Mouse (Mus musculus) bone marrow, adult 2 months (tissue): ENCODE data around the gene Fam178b. TPM values are rescaled to one million over a fixed set of nuclear protein-coding genes. Genes with fewer than 3 reads are reported as not detected.
A peak's percentile ranks its signal among the peaks of the same experiment; 100 is the strongest.

Source experiments
- H3K27ac ChIP-seq: fragments of 200-500 bp; 2 replicates; pipeline ENCODE4 v1.5.1; 2012; ENCODE audit warnings: low read depth, mild to moderate bottlenecking, control low read depth, inconsistent platforms, low read length; ENCODE audit not compliant: control insufficient read depth, poor library complexity, insufficient read depth
- H3K4me1 ChIP-seq: fragments of 200-500 bp; 2 replicates; pipeline ENCODE4 v1.6.1; 2011; ENCODE audit warnings: low read length; ENCODE audit not compliant: control insufficient read depth, insufficient read depth
- H3K4me3 ChIP-seq: fragments of 200-500 bp; replicated peaks from 2 replicates; pipeline ENCODE3; 2011; ENCODE audit warnings: mild to moderate bottlenecking, low read depth, low read length, control low read depth; ENCODE audit not compliant: control insufficient read depth
- CTCF ChIP-seq: fragments of 200-500 bp; IDR thresholded peaks from 2 replicates; pipeline ENCODE4 v1.5.1; 2011; ENCODE audit warnings: low read length, control low read depth; ENCODE audit not compliant: control insufficient read depth, insufficient read depth
- POLR2A ChIP-seq: fragments of 200-500 bp; IDR thresholded peaks from 2 replicates; pipeline ENCODE4 v1.6.1; 2011; ENCODE audit warnings: low read depth, mild to moderate bottlenecking, control low read depth, low read length, borderline replicate concordance; ENCODE audit not compliant: control insufficient read depth
- WGBS: fragments of 180-500 bp; shearing (Covaris S2); methylation state at CpG from one replicate; pipeline ENCODE4 v1.1.7; 2018; 5-methylcytosine and 5-hydroxymethylcytosine counted together
- polyA plus RNA-seq: library from polyadenylated mRNA; stranded (reverse); fragments of >200 nt; gene quantifications from 2 replicates; pipeline ENCODE4 v1.2.4, GENCODE M21; 2011; ENCODE audit warnings: low replicate concordance; ENCODE audit not compliant: missing spikeins, insufficient read depth, insufficient read length

Gene Fam178b
- polyA plus RNA-seq, result 1.5 TPM in 1 of 2 replicates, not detected in the other

DNA sequence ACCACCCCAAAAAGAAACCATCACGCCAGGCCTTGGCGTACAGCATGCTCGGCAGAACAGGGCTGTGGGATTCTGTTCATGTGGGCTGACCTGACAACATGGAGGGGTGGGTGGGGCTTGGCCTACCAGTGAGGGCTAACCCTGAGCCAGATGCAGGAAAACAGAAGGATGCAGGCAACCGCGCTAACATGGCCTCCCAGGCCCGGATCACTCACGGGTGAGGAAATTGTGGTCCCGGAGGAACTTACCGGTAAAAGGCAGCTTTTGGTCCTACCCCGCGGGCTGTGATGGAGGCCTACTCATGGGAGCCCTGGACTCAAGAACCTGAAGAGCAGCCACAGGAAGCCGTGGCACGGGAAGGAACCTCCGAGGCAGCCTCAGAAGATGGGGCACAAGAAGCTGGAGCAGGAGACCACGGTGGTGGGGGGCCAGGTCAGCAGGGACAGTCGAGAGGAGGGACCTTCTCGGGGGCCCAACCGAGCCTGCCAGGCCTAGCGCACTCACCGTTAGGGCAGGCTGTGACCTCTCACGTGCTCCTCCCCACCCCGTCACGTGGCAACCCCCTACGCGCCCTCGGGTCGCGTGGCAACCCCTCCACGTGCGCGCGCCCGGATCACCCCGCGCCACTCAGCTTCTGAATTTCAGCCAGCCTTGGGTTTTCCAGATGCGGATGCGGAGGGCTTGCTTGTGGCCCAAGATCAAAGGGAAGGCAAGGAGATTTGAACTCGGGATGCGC is at the start of gene Fam178b:
Gene Fam178b, minus strand, starts transcription at position 564 of the 736 bp plus-strand sequence.
- no peaks in the 10 kb centered on the region for H3K4me1 ChIP-seq
- WGBS, result 92% methylated on average over 39 of the region's 39 CpGs
- H3K27ac ChIP-seq, result no peak within 1 kb of the TSS; the same call in 1 of the 2 replicates
- H3K4me3 ChIP-seq, result no peak within 1 kb of the TSS
- TF ChIP-seq POLR2A (no peak), CTCF (no peak)

DNA sequence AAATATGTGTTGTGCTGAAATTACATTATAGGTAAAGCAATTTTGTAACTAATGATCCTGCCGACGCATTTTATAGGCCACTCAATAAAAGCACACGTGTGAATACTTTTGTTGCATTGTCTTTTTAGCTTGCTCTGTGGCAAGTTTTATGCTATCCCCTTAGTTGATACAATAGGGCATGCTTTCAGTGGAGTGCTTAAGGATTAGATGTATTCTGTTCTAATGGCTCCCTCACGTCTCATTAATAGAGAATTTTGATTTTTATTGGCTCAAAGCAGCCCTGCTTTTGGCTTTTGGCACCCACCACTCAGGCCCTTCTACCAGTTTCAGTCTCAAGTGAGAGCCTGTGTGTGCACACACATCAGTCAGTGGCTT is 41.1 kb upstream of the Fam178b start:
- Histone ChIP-seq H3K27ac (no peak overlapping the region), H3K4me1 (peaks cover 5% of the 10 kb centered on the region), H3K4me3 (no peak overlapping the region)
- no peak for TF ChIP-seq CTCF
- TF ChIP-seq POLR2A, result no peak
- WGBS, result 85% methylated on average over 4 of the region's 4 CpGs

DNA sequence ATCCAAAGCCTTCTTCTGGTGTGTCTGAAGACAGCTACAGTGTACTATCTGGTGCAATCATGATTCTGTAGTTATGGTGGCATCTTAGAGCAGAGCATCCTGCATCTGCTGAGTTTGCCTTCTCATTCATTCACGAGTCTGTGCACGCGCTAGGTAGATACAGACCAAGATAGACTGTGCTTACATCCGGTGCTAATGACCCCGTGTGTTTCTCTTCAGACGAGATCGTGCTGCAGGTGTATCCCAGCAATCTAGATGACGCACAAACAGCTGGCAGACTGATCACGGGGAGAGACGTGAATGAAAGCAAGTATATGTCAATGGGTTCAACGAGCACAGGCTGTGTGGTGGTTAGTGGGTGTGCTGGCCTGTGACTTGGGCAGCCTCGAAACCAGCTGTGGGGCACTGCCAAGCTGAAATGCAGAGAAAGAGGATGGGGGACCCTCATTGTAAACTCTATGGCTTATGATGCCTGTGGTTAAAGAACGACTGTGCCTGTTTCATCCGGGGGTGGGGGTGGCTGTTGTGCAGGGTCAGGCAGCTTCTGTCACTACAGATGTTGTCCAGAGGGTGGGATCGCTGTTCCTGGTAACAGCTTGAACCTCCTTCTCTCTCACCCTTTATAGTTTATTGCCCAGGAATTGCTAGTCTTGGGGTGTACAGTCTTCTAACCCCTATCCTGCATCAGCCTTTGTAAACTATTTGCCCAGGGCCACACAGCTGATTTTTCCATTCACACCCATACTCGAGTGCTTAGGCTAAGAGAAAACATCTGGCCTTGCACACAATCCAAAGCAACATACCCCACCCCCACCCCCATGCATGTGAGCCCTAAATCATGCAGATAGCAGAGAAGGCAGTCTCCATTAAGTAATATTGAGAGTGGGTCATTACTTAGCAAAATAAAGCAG is 40.4 kb upstream of the Fam178b start:
- no peak overlapping the region for H3K27ac ChIP-seq
- no peak overlapping the region for H3K4me3 ChIP-seq
- H3K4me1 ChIP-seq, result peaks cover 5% of the 10 kb centered on the region
- WGBS, result 70% methylated on average over 16 of the region's 16 CpGs
- TF ChIP-seq POLR2A (no peak), CTCF (no peak)

DNA sequence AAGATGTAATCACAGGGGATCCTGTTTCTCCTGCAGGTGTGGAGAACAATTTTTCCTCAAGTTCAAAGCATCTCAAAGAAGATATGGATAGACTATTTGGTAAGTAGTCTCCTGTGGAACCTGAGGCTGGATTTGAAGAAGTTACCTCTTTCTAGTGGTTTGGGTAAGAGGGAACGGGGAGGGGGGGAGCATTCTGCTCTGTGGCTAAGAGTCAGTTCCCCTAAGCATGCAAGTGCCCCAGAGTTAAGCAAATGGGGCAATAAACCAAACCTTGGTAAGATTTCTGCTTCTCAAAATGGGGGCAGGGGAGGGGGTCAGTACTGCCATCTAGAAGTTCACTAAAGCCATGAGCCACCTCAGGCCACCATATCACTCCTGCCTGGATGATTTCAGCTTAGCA is 35.8 kb upstream of the Fam178b start:
- Histone ChIP-seq H3K4me3 (no peak overlapping the region), H3K27ac (no peak overlapping the region), H3K4me1 (peaks cover 5% of the 10 kb centered on the region)
- TF ChIP-seq POLR2A, result no peak
- 7% methylated on average over 1 of the region's 1 CpGs for WGBS

DNA sequence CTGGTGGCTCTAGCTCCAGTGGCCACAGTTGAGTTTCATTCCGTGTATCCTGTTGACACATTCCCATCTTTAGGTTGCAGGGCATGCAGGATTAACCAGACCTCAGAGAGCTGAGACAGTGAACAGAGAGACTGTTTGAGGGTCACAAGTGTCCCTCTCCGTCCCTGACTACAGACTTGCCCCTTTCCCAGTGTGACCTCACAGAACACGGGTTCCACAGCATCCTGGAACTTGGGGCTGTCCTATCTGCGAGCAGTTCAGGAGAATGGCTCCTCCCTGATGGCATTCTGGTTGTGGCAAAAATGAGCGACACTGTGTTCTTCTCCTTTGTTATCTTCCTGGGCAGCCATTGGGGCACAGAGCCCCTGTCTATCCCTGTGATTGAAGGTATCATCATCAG is 31.3 kb upstream of the Fam178b start, which contains the start of gene Actr1b:
Gene Actr1b, minus strand, starts transcription at position 112 of the 400 bp plus-strand sequence.
- TF ChIP-seq POLR2A (no peak), CTCF (no peak)
- Histone ChIP-seq H3K27ac (no peak within 1 kb of the TSS), H3K4me1 (peaks cover 2% of the 10 kb centered on the region), H3K4me3 (no peak within 1 kb of the TSS)
- 80% methylated on average over 5 of the region's 5 CpGs for WGBS

DNA sequence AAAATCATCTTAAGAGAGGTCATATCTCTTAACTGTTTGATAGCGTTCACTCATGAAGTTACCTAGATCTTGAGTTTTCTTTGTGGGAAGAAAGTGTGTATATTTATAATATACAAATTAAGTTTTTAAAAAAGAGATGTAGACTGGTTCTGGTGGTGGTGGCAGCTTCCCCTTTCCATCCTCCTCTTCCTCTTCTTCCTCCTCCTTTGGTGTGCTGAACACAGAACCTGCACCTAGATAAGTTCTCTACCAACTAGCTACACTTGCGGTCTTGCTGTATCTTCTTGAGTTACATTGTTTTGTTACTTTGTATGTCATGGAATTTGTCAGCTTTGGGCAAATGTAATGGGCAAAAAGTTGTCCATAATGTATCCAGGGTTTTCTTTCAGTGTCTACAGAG is 28.1 kb upstream of the Fam178b start:
- peaks cover 1% of the 10 kb centered on the region; the same call in 1 of the 2 replicates for H3K4me1 ChIP-seq
- H3K4me3 ChIP-seq, result no peak overlapping the region
- no peak overlapping the region for H3K27ac ChIP-seq
- TF ChIP-seq CTCF (no peak), POLR2A (no peak)
- WGBS, result 82% methylated on average over 2 of the region's 2 CpGs

DNA sequence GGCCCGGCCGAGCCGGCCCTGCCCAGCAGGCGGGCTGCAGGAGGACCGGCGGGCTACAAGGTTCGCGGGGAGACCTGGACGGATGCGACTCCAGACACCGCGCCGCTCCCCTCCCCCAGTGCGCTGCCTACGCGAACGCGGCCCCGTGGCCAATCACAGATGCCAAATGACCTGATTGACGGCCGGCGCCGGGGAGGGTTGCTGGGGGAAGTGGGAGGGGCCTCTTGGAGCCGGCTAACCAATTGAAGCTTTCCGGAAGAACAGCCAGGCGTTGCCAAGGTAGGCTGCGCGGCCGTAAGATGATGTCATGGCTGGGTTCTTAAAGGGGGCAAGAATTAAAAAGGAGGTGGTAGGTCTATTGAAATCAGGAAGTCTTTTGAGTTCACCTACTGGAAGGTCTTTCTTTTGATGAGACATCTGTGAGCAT is 26.9 kb upstream of the Fam178b start, which contains the start of gene 4933424G06Rik:
Gene 4933424G06Rik, plus strand, starts transcription at position 296 of the 427 bp plus-strand sequence.
- under 1% methylated on average over 29 of the region's 29 CpGs for WGBS
- H3K27ac ChIP-seq, result peak within 1 kb of the TSS; percentile 73
- no peak for TF ChIP-seq CTCF
- TF ChIP-seq POLR2A, result peak; percentile 84
- H3K4me1 ChIP-seq, result peaks cover 1% of the 10 kb centered on the region; the same call in 1 of the 2 replicates
- peak within 1 kb of the TSS; percentile 89 for H3K4me3 ChIP-seq
